Mouse (Mus musculus): ENCODE measurements around the gene Fam69a. TPM values are rescaled to one million over a fixed set of nuclear protein-coding genes. Genes with fewer than 3 reads are reported as not detected.
"Not testable (repeated sequence)": the region's sequence is repeated elsewhere in the genome, so short reads cannot be mapped to it uniquely, and the experiment has no call there.

Gene Fam69a
- polyA plus RNA-seq, 1 experiment from 2014 or later: 27.4 TPM

- no peak overlapping the region for H3K9ac ChIP-seq
- H3K9me3 ChIP-seq (replicated peaks): no peaks in the 10 kb centered on the region
- no peak overlapping the region for H3K4me3 ChIP-seq (replicated peaks)
- H3K27me3 ChIP-seq: no peaks in the 10 kb centered on the region
- no peak overlapping the region for H3K27ac ChIP-seq (replicated peaks)
- no peak for ATAC-seq (ENCODE audit: insufficient number of reproducible peaks, low FRiP score, low TSS enrichment, low read depth)
- WGBS: 88% methylated on average over 1 of the region's 1 CpGs
- H3K4me2 ChIP-seq (replicated peaks): no peak overlapping the region
- no peaks in the 10 kb centered on the region for H3K36me3 ChIP-seq
- no peaks in the 10 kb centered on the region for H3K4me1 ChIP-seq
These were observed 7.0 kb downstream of the Fam69a start for GRCm38 (mm10) chr5:107979901-107980300.

- H3K27me3 ChIP-seq: no peaks in the 10 kb centered on the region
- no peaks in the 10 kb centered on the region for H3K36me3 ChIP-seq
- H3K4me3 ChIP-seq (replicated peaks): no peak overlapping the region
- WGBS: 77% methylated on average over 6 of the region's 6 CpGs
- no peaks in the 10 kb centered on the region for H3K9me3 ChIP-seq (replicated peaks)
- no peaks in the 10 kb centered on the region; the same call in 1 of the 2 replicates for H3K4me1 ChIP-seq
- H3K4me2 ChIP-seq (replicated peaks): no peak overlapping the region
- no peak overlapping the region for H3K9ac ChIP-seq
- no peak for ATAC-seq (ENCODE audit: insufficient number of reproducible peaks, low FRiP score, low TSS enrichment, low read depth)
- no peak overlapping the region for H3K27ac ChIP-seq (replicated peaks)
These were observed 8.4 kb downstream of the Fam69a start for GRCm38 (mm10) chr5:107978289-107979035.

- no peak overlapping the region for H3K27ac ChIP-seq (replicated peaks)
- ATAC-seq (ENCODE audit: insufficient number of reproducible peaks, low FRiP score, low TSS enrichment, low read depth): no peak
- 52% methylated on average over 3 of the region's 3 CpGs for WGBS
- H3K4me2 ChIP-seq (replicated peaks): no peak overlapping the region
- H3K36me3 ChIP-seq: no peaks in the 10 kb centered on the region
- no peak overlapping the region for H3K9ac ChIP-seq
- peaks cover 7% of the 10 kb centered on the region for H3K4me1 ChIP-seq
- H3K27me3 ChIP-seq: no peaks in the 10 kb centered on the region
- H3K4me3 ChIP-seq (replicated peaks): no peak overlapping the region
- H3K9me3 ChIP-seq (replicated peaks): no peaks in the 10 kb centered on the region
These were observed 9.1 kb downstream of the Fam69a start for GRCm38 (mm10) chr5:107977640-107978288.

GRCm38 (mm10) chr5:107973310-107973709, 13.6 kb downstream of the Fam69a start:
- no peak overlapping the region for H3K4me2 ChIP-seq (replicated peaks)
- peaks cover 17% of the 10 kb centered on the region for H3K4me1 ChIP-seq
- no peaks in the 10 kb centered on the region for H3K9me3 ChIP-seq (replicated peaks)
- whole genome bisulfite sequencing: 68% methylated on average over 2 of the region's 2 CpGs
- no peak for ATAC-seq (ENCODE audit: insufficient number of reproducible peaks, low FRiP score, low TSS enrichment, low read depth)
- no peak overlapping the region for H3K9ac ChIP-seq
- no peak overlapping the region for H3K4me3 ChIP-seq (replicated peaks)
- no peaks in the 10 kb centered on the region for H3K27me3 ChIP-seq
- no peaks in the 10 kb centered on the region for H3K36me3 ChIP-seq
- H3K27ac ChIP-seq (replicated peaks): no peak overlapping the region

GRCm38 (mm10) chr5:107972444-107973272, 14.2 kb downstream of the Fam69a start:
- Histone ChIP-seq H3K9ac (no peak overlapping the region), H3K9me3 (replicated peaks) (no peaks in the 10 kb centered on the region), H3K4me2 (replicated peaks) (no peak overlapping the region), H3K36me3 (no peaks in the 10 kb centered on the region), H3K4me3 (replicated peaks) (no peak overlapping the region), H3K4me1 (peaks cover 17% of the 10 kb centered on the region), H3K27me3 (no peaks in the 10 kb centered on the region), H3K27ac (replicated peaks) (no peak overlapping the region)
- WGBS: 56% methylated on average over 13 of the region's 13 CpGs
- ATAC-seq (ENCODE audit: insufficient number of reproducible peaks, low FRiP score, low TSS enrichment, low read depth): no peak

GRCm38 (mm10) chr5:107971069-107971468, 15.8 kb downstream of the Fam69a start:
- no peaks in the 10 kb centered on the region for H3K36me3 ChIP-seq
- no peaks in the 10 kb centered on the region for H3K9me3 ChIP-seq (replicated peaks)
- no peak overlapping the region for H3K27ac ChIP-seq (replicated peaks)
- H3K4me3 ChIP-seq (replicated peaks): no peak overlapping the region
- no peaks in the 10 kb centered on the region for H3K27me3 ChIP-seq
- no peak overlapping the region for H3K4me2 ChIP-seq (replicated peaks)
- 91% methylated on average over 4 of the region's 4 CpGs for whole genome bisulfite sequencing
- no peak overlapping the region for H3K9ac ChIP-seq
- peaks cover 17% of the 10 kb centered on the region for H3K4me1 ChIP-seq
- no peak for ATAC-seq (ENCODE audit: insufficient number of reproducible peaks, low FRiP score, low TSS enrichment, low read depth)

GRCm38 (mm10) chr5:107969818-107970217, 17.1 kb downstream of the Fam69a start:
- 95% methylated on average over 1 of the region's 1 CpGs for WGBS
- not testable (repeated sequence) for H3K27me3 ChIP-seq; H3K9me3 ChIP-seq (replicated peaks); H3K36me3 ChIP-seq; H3K4me2 ChIP-seq (replicated peaks); H3K27ac ChIP-seq (replicated peaks); H3K9ac ChIP-seq; ATAC-seq (ENCODE audit: insufficient number of reproducible peaks, low FRiP score, low TSS enrichment, low read depth); H3K4me3 ChIP-seq (replicated peaks)
- H3K4me1 ChIP-seq: peaks cover 17% of the 10 kb centered on the region

- Histone ChIP-seq H3K27me3 (no peaks in the 10 kb centered on the region), H3K9ac (no peak overlapping the region), H3K36me3 (no peaks in the 10 kb centered on the region), H3K27ac (replicated peaks) (no peak overlapping the region), H3K4me1 (peaks cover 14% of the 10 kb centered on the region), H3K9me3 (replicated peaks) (no peaks in the 10 kb centered on the region), H3K4me2 (replicated peaks) (no peak overlapping the region), H3K4me3 (replicated peaks) (no peak overlapping the region)
- WGBS: 82% methylated on average over 3 of the region's 3 CpGs
- ATAC-seq (ENCODE audit: insufficient number of reproducible peaks, low FRiP score, low TSS enrichment, low read depth): no peak
These were observed 18.8 kb downstream of the Fam69a start for GRCm38 (mm10) chr5:107968079-107968478.

GRCm38 (mm10) chr5:107966841-107967457, 19.9 kb downstream of the Fam69a start:
- ATAC-seq (ENCODE audit: insufficient number of reproducible peaks, low FRiP score, low TSS enrichment, low read depth): no peak
- Histone ChIP-seq H3K9me3 (replicated peaks) (no peaks in the 10 kb centered on the region), H3K27ac (replicated peaks) (no peak overlapping the region), H3K36me3 (no peaks in the 10 kb centered on the region), H3K27me3 (no peaks in the 10 kb centered on the region), H3K4me3 (replicated peaks) (no peak overlapping the region), H3K9ac (no peak overlapping the region), H3K4me1 (peaks cover 3% of the 10 kb centered on the region; the same call in 1 of the 2 replicates), H3K4me2 (replicated peaks) (no peak overlapping the region)
- 58% methylated on average over 4 of the region's 4 CpGs for WGBS

- Histone ChIP-seq H3K27me3 (no peaks in the 10 kb centered on the region), H3K9ac (no peak overlapping the region), H3K4me3 (replicated peaks) (no peak overlapping the region), H3K4me2 (replicated peaks) (no peak overlapping the region), H3K36me3 (no peaks in the 10 kb centered on the region), H3K27ac (replicated peaks) (no peak overlapping the region), H3K9me3 (replicated peaks) (no peaks in the 10 kb centered on the region), H3K4me1 (peaks cover 8% of the 10 kb centered on the region)
- 63% methylated on average over 3 of the region's 3 CpGs for WGBS
- ATAC-seq (ENCODE audit: insufficient number of reproducible peaks, low FRiP score, low TSS enrichment, low read depth): no peak
These were observed 20.7 kb downstream of the Fam69a start for GRCm38 (mm10) chr5:107966156-107966555.

Measured in embryonic facial prominence, embryonic 15.5 days (tissue).